Mouse (Mus musculus) liver, postnatal 0 days (tissue): ENCODE results near the gene Fer1l5.

Source experiments
- CTCF ChIP-seq: sonication (generic); IDR thresholded peaks from 2 replicates; pipeline ENCODE4 v1.5.1; 2016; ENCODE audit warnings: antibody characterized with exemption, low read depth
- EP300 ChIP-seq: IDR thresholded peaks from 2 replicates; pipeline ENCODE4 v1.6.1; 2016; ENCODE audit warnings: antibody characterized with exemption, low read depth, mild to moderate bottlenecking

DNA sequence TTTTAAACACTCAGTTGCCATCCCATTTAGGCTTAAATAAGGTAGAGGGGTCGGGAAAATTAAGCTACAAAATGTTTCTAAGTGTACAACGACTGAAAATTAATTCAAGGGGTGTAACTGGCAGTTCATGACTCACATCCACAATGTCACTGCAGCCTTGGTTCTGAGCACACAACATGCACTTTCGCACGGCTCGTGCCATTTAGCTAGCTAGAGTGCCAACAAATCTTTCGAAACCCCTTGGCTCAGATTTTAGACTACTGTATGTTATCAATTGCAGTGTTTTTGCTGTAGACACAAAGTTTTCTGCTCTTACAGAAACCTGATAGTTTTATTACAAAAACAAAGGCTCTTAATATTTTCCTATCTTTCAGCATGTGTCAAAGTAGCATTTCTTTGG is 1.2 kb upstream of the Fer1l5 start:
- TF ChIP-seq EP300 (no peak), CTCF (no peak)
